Mouse (Mus musculus): ENCODE results near the gene Foxp1.

Foxp1 gene

GRCm38 (mm10) chr6:99131815-99132214, 390.7 kb downstream of the Foxp1 start:
- DNase-seq (ENCODE audit: low spot score): no peak

DNA sequence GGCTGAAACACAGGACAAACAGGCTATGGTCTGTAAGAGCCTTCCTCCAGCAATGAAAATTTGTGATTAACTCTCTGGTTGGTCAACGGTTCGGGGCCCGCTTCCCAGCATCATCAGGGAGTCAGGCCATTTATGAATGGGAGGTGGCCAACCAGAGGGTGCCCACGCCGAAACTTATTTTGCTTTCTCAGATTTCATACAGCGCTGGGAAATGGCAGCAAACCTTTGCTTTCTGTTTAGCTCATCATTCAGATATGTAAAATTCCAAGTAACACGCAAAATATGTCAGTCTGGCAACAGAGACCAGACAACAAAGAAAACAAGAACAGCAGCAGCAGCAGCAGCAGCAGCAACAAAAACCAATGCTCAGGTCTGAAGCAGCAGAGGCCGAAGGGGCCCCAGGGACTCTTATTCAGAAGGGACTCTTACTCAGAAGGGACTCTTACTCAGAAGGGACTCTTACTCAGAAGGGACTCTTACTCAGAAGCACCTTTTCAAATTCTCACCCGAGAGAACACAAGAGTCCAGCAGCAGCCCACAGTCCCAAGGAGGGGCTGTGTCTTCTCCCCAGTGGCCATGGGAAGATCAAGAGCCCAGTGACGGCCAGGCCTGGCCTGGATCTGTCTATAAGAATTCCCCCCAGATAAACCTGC, 391.6 kb downstream of the Foxp1 start:
- DNase-seq (ENCODE audit: low spot score): peak; percentile 26

- no peak for DNase-seq (ENCODE audit: low spot score)
These were observed 395.8 kb downstream of the Foxp1 start for GRCm38 (mm10) chr6:99126717-99127116.

DNA sequence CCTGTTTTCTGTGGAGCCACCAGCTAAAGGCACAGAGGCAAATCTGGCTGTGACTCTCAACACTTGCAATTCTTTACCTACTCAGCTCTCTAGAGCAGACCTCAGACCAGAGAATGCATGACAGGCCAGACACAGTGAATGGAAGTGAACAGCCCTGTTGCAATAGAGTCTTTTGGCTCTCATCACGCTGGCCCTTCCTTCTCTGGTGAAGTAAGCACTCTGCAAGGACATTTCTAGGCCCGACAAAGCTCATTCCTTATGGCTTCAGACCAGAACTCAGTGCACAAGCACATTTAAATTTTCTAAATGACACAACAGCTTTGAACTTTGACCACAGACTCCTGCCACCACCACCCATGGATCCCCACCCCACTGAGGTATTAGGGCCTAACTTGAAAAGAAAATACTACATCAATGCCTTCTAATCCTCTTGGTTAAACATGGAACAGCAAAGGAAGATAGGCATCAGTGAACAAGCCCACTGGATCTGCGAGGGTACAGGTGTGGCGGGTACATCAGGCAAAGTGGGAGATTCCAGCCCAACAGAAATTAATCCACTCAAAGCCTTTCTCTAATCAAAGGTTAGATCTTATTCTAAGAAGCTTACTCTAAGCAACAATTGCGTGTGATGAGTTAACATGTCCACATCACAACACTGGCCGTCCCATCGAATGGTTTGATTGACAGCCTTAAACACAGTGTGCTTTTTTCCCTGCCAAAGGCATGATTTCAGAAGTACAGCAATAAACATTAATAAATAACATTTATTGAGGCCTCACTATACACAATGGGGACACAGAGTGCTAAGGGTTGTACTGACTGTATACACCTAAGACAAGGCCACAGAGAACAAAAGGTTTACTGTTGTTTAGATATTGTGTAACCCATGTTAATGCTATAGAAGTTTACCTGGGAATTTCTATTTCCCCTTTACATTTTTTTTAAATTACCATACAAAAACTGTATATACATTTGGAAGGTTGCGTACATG, 401.4 kb downstream of the Foxp1 start:
- DNase-seq (ENCODE audit: low spot score): no peak

GRCm38 (mm10) chr6:99118534-99118933, 404.0 kb downstream of the Foxp1 start:
- no peak for DNase-seq (ENCODE audit: low spot score)

DNA sequence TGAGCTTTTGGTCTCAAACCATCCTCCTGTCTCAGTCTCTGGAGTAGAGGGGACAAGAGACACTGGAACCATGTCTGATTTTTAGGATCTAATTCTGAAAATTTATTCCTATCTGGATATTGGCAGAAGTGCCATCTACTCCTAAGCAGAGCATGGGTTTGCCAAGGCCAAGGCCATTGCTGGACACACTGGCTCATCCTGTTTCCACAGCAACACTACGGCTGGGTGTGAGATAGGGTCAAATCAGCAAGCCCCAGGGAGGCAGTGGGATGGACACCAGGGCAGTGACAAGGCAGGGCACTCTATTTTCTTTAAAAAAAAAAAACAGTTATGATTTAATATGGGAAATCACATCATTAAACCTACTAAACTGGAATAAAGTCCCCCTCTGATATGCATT, 405.1 kb downstream of the Foxp1 start:
- DNase-seq (ENCODE audit: low spot score): no peak

GRCm38 (mm10) chr6:99111856-99112255, 410.7 kb downstream of the Foxp1 start:
- DNase-seq (ENCODE audit: low spot score): no peak

GRCm38 (mm10) chr6:99108417-99108816, 414.1 kb downstream of the Foxp1 start:
- DNase-seq (ENCODE audit: low spot score): no peak

DNA sequence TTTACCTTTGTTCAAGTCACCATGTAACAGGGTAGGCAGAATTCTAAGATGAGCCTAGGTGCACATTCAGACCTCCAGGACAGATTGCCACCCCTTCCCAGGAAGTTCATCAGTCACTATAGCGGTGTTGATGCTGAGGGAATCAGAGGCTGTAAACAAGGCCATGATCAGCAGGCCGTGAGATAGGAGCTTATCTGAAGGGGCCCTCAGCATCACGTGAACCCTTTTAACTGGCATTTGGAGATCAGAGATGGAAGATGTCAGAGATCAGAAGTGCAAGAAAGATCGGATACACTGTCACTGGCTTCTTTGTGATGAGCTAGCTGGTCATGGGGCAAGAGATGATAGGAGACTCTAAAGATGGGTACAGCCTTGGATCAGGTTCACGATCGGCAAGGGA, 414.8 kb downstream of the Foxp1 start:
- no peak for DNase-seq (ENCODE audit: low spot score)

DNA sequence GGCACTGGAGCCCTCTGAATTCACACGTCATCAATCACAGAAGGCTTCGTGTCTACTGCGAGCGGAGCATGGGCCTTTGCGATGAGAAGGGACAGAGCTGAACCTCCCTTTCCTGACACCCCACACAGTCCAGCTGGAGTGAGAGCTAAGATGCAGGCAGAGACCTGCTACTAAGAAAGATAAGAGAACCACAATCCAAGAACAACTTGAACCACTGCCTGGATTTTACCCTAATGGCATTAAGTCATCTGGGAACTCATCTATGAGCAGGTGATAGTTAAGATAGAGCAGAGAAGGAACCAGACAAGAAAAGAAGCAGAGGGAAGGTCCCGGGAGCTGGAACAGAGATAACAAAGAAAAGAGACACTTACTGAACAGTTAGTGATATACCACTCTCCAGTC, 415.4 kb downstream of the Foxp1 start:
- DNase-seq (ENCODE audit: low spot score): peak; percentile 43

DNA sequence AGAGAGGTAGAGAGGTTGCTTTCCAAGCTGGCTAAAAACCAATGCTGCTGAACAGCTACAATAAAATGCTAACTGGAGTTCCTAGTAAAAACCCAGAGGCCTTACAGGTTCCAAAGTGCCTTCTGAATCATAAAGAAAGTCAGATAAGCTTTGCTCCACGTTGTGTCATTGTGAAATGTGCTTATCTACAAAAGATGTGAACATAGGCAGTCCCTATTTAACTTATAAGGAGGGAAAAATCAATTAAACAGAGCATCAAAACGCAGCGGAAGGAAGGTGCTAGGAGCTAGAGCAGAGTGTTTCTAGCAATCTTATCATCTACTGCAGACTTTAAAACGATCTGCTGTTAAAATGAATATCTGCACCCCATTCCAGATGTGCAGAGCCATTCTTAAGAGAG, 416.5 kb downstream of the Foxp1 start:
- no peak for DNase-seq (ENCODE audit: low spot score)

DNA sequence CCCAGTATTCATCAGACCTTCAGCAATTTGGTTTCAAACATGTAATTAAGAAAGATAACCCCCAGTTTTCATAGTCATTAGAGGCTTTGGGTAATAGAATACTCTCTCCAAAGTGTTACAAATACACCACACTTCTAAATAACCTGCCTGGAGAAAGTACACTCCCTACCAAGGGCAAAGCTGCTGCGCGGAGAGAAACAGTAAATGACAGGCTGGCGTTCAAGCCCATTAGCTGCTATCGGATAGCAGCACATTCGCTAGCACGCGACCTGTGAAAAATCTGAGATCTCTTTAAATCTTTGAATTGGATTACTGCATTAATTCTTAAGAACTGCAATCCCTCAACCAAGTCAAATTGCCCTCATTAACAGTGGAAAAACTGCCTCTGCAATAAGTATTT, 418.1 kb downstream of the Foxp1 start:
- no peak for DNase-seq (ENCODE audit: low spot score)

- DNase-seq (ENCODE audit: low spot score): no peak
These were observed 418.6 kb downstream of the Foxp1 start for GRCm38 (mm10) chr6:99103911-99104310.

DNA sequence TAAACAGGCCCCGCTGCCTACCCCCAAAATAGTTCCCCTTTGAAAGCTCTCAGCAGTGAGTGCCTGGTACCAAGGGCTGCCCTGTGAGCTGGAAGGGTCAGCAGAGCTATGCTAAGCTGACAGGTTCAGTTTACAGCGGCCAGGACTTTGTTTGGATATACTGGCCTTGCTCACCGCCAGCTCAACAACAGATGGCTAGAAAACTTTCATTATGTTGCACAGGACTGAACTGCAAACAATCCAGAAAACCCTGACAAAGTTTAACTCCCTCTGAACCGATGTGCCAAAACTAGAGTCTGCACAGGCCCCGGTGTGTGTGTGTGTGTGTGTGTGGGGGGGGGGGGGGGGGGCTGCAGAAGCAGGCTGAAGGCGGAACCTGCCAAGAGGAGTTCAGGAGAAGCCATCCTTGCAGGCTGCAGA, 421.0 kb downstream of the Foxp1 start:
- DNase-seq (ENCODE audit: low spot score): peak; percentile 82

DNA sequence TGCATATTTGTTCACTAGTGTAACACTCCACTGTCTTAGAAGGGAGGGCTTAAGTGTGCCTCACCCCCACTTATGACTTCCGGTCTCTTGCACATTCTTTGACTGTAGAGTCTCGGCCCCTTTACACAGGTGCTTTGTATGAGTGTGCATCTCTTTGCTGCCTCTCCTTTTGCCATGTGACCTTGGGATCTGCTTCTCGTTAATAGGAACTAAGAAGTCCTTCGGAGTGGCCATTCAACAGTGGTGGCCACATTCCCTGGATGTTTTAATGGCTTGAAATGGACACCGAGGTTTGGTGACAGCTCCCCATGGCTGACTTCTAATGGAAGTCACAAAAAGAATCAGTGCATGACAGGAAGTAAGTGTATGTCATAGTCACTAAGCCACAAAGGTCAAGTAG, 422.2 kb downstream of the Foxp1 start:
- DNase-seq (ENCODE audit: low spot score): peak; percentile 67

DNA sequence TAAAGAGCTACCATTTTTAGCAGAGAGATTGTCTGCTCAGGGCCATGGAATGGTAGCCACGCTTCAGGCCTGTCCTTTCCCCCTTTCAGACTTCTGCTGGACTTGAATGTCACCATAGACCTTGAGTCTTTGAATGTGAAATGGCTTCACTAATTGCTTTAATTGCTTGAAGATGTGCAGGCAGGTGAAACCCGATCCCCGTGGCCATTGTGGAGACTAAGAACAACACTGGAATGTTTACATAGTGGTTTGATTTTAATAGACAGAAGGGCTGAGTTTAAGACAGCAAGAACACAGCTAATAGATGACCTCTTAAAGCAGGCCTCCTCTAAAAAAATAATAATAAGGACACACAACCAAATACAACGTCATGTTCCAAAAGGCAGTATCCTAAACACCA, 422.7 kb downstream of the Foxp1 start:
- DNase-seq (ENCODE audit: low spot score): peak; percentile 74

- no peak for DNase-seq (ENCODE audit: low spot score)
These were observed 425.3 kb downstream of the Foxp1 start for GRCm38 (mm10) chr6:99097191-99097590.

DNA sequence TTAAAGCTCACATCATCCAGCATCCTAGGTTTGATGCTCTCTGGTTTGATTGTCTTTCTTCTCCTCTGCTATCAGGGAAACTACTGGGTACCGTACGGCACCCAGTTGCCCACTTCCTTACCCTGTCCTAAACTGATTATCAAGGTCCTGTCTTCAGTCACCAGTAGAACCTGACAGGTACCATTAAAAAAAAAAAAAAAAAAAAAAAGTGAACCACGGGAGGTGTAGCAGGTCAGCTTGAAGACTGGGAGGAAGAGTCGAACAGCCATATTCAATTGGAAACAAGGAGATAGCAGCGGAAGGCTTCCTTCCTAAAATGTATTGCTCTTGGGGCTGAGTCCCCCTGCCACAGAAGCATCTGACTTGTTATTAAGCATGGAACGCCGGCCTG, 425.8 kb downstream of the Foxp1 start:
- DNase-seq (ENCODE audit: low spot score): no peak

DNA sequence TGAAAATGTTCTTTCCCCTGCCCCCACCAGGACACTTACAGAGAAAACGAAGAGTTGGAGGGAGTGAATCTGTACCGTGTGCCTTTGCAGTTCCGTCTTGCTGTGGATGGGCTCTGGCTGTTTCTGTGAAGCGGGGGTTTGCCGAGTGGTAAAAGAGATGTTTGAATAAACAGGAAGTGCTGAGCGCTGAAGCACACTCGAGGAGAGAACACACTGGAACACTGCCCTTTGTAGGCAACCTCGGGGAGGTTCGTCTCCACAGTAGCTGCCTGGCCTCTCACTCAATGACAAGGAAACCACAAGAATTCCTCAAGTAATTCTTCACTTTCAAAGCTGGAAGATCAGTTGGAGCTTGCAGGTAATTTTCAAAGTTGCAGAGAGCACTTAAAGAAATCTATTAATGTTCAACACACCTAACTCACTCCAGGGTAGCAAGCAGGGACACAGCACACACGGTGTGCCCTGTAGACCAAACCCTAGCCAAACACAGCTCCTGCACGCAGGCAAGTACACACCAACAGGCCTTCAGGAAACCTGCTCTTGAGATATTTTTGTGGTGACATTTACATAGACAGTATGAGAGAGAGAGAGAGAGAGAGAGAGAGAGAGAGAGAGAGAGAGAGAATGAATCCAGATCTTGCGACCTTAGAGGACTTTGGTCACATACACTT, 426.3 kb downstream of the Foxp1 start:
- DNase-seq (ENCODE audit: low spot score): peak; percentile 49

GRCm38 (mm10) chr6:99095185-99096104, 427.1 kb downstream of the Foxp1 start:
- no peak for DNase-seq (ENCODE audit: low spot score)

- DNase-seq (ENCODE audit: low spot score): peak; percentile 56
These were observed 428.1 kb downstream of the Foxp1 start for GRCm38 (mm10) chr6:99094339-99094989.

Data from embryo, embryonic 10 days (tissue).